Mouse (Mus musculus): ENCODE measurements around the gene C2cd4d.

DNA sequence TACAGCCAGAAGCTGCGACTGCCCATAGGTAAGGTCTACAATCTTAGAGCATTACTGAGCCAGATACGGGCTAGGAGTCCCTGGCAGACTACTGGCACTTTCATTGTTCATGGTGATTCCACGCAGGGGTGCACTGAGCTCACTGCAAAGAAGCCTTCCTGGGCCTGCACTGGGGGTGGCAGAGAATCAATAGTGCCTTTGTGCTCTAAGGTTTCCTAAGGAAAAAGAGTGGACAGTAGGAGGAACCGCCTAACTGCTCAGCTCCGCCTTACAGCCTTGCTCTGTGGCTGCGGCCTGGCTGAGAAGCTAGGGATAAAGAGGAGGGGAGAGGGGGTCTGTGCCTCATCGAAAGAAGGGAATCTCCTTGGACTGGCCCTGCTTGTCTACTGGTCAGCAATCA is at the start of gene C2cd4d:
- TF ChIP-seq POLR2A (IDR thresholded peaks at IDR 0.05; ENCODE audit: insufficient read depth, low read depth, low read length) (no peak), CTCF (IDR thresholded peaks at IDR 0.05; ENCODE audit: insufficient read depth, low read depth, low read length) (no peak)

All from olfactory bulb, adult 2 months (tissue).